Mouse (Mus musculus): Measurements from ENCODE around the gene Snx7. TPM values are rescaled to one million over a fixed set of nuclear protein-coding genes. Genes with fewer than 3 reads are reported as not detected.
A peak's percentile ranks its signal among the peaks of the same experiment; 100 is the strongest.

Gene Snx7
- polyA plus RNA-seq (2015; fragmentation: Nextera tagmentation; extraction: Ambion mirVana), result 75.0 and 81.1 TPM in 2 replicates

DNA sequence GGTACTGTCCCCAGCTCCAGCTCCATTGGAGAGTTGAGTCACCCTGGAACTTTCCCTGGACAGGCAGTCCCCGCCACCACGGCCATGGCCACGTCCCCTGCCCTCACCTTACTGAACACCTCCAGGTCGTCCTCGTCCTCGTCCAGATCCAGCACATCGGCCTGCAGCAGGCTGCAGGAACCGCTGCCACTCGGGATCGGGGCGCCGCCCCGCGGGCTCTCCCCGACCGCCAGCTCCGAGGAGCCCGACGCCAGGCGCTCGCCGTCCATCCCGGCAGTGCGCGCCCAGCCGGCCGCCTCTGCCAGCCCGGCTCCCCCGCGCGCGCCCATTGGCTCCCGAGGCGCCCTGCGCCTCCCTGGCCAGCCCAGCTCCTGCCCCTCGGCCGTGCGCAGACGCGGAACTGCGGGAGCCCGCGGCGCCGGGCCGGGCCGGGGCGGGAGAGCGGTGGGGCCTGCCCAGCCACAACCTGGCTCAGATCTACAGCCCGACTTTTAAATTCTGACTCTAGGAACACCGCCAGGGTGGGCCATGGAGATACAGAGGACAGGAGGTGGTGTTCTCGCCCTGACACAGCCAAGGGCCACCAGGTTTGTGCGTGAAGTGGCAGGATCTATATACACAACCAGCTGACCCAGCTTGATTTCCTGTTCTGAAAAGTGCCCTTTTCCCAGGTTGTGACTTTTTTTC is at the start of gene Snx7:
Gene Snx7, minus strand, starts transcription at position 300 of the 687 bp plus-strand sequence.
- ATAC-seq, result peak; percentile 97
- Histone ChIP-seq H3K4me1 (replicated peaks) (no peaks in the 10 kb centered on the region), H3K27me3 (replicated peaks) (no peaks in the 10 kb centered on the region), H3K4me2 (replicated peaks) (peak within 1 kb of the TSS; percentile 73), H3K9ac (peak within 1 kb of the TSS; percentile 74), H3K9me3 (no peaks in the 10 kb centered on the region), H3K36me3 (no peaks in the 10 kb centered on the region), H3K27ac (peak within 1 kb of the TSS; percentile 86), H3K4me3 (replicated peaks) (peak within 1 kb of the TSS; percentile 71)
- WGBS, result 0% methylated on average over 53 of the region's 53 CpGs

- ATAC-seq, result no peak
Measured at GRCm38 (mm10) chr3:117915420-117915819, 46.7 kb upstream of the Snx7 start.

GRCm38 (mm10) chr3:117893736-117894135 is 25.0 kb upstream of the Snx7 start:
- H3K4me1 ChIP-seq (replicated peaks), result no peaks in the 10 kb centered on the region
- no peak for ATAC-seq
- no peak overlapping the region for H3K4me3 ChIP-seq (replicated peaks)
- H3K4me2 ChIP-seq (replicated peaks), result no peak overlapping the region
- H3K36me3 ChIP-seq, result no peaks in the 10 kb centered on the region
- H3K27ac ChIP-seq, result no peak overlapping the region
- no peaks in the 10 kb centered on the region for H3K27me3 ChIP-seq (replicated peaks)
- no peak overlapping the region for H3K9ac ChIP-seq
- no peaks in the 10 kb centered on the region for H3K9me3 ChIP-seq
- 69% methylated on average over 2 of the region's 2 CpGs for WGBS

More at GRCm38 (mm10) chr3:117915420-117915819, 46.7 kb upstream of the Snx7 start:
- 49% methylated on average over 3 of the region's 3 CpGs for whole genome bisulfite sequencing
- Histone ChIP-seq H3K4me3 (replicated peaks) (no peak overlapping the region), H3K36me3 (no peaks in the 10 kb centered on the region), H3K9ac (no peak overlapping the region), H3K4me2 (replicated peaks) (no peak overlapping the region), H3K27me3 (replicated peaks) (no peaks in the 10 kb centered on the region), H3K27ac (no peak overlapping the region), H3K4me1 (replicated peaks) (no peaks in the 10 kb centered on the region), H3K9me3 (no peaks in the 10 kb centered on the region)

DNA sequence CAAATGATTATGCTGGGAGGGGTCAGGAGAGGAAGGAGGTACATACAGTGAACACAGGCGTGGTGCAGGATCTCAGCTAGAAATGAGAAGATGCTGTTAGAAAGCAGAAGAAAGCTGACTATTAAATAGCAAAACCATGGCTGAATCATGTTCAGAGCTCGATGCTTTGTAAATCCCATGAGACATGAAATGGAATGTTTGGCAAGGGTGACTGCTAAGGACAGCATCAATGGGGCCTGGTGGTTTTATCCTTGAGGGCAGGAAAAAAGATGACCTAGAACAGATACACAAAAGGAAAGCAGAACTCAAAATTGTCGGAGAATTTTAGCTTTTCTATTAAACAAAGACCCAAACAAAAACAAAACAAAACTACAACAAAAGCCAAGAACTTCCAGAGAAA is 6.7 kb upstream of the Snx7 start:
- no peak for ATAC-seq
- Histone ChIP-seq H3K9ac (no peak overlapping the region), H3K4me3 (replicated peaks) (no peak overlapping the region), H3K4me2 (replicated peaks) (no peak overlapping the region), H3K27ac (no peak overlapping the region), H3K4me1 (replicated peaks) (no peaks in the 10 kb centered on the region), H3K36me3 (no peaks in the 10 kb centered on the region), H3K27me3 (replicated peaks) (no peaks in the 10 kb centered on the region), H3K9me3 (no peaks in the 10 kb centered on the region)
- WGBS, result 78% methylated on average over 3 of the region's 3 CpGs

DNA sequence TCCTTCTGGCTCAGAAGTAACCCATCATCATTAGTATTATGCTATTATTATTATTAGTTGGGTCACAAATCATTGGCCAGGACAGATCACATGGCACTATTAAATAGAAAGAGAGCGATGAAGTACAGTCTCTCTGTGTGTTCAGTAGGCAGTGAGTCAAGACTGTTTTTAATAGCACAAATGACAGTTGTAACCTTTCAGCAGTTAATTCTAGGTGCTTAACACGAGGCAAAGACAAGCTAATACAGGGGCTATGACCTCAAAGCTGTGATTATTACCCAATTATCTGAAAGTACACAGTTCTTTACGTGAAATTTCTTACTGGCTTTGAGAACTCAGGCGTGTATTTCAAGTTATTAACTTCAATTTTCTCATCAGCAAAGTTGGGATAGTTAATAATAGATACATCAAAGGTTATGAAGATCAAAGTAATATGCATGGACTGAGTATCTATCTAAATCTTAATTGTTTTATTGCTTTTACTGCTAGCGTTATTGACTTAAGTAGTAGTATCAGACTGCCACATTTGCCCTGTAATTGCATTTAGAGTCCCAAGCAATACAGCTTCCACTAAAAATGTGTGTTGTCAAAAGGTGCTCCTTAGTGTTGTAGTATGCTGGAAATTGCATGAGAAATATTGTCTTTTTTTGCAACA is 4.6 kb upstream of the Snx7 start:
- no peaks in the 10 kb centered on the region for H3K9me3 ChIP-seq
- no peak overlapping the region for H3K27ac ChIP-seq
- WGBS, result 53% methylated on average over 5 of the region's 5 CpGs
- H3K4me1 ChIP-seq (replicated peaks), result no peaks in the 10 kb centered on the region
- H3K4me2 ChIP-seq (replicated peaks), result no peak overlapping the region
- H3K36me3 ChIP-seq, result no peaks in the 10 kb centered on the region
- no peak overlapping the region for H3K4me3 ChIP-seq (replicated peaks)
- no peak overlapping the region for H3K9ac ChIP-seq
- H3K27me3 ChIP-seq (replicated peaks), result no peaks in the 10 kb centered on the region
- ATAC-seq, result peak; percentile 56

DNA sequence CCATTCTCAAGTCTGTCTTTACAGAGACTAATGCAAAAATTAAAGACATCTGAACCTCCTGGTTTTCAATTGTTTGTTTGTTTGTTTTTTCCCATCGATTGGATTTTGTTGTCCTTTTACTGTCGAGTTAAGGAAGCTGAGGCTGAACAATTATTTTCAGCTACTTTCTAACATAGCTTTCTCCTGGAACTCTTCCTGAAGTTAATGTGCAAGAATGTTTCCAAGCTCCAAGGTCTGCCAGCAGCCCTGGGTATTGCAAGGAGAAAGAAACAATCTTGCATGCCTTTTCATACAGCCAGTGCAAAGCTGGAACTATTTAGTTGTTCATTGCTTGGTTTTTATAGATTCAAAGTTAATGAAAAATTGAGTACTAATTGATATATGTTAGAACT is 584 bp upstream of the Snx7 start:
- no peak for ATAC-seq
- Histone ChIP-seq H3K27me3 (replicated peaks) (no peaks in the 10 kb centered on the region), H3K4me3 (replicated peaks) (peak overlapping the region; percentile 71), H3K4me2 (replicated peaks) (peak overlapping the region; percentile 73), H3K4me1 (replicated peaks) (no peaks in the 10 kb centered on the region), H3K9me3 (no peaks in the 10 kb centered on the region), H3K27ac (peak overlapping the region; percentile 86), H3K36me3 (no peaks in the 10 kb centered on the region), H3K9ac (peak overlapping the region; percentile 74)
- WGBS, result 5% methylated on average over 2 of the region's 2 CpGs

GRCm38 (mm10) chr3:117868091-117868490 is 645 bp downstream of the Snx7 start:
- H3K36me3 ChIP-seq, result no peaks in the 10 kb centered on the region
- H3K4me2 ChIP-seq (replicated peaks), result peak overlapping the region; percentile 73
- no peaks in the 10 kb centered on the region for H3K9me3 ChIP-seq
- no peak overlapping the region; the same call in 1 of the 2 replicates for H3K27ac ChIP-seq
- H3K4me3 ChIP-seq (replicated peaks), result peak overlapping the region; percentile 71
- 53% methylated on average over 2 of the region's 2 CpGs for WGBS
- H3K27me3 ChIP-seq (replicated peaks), result no peaks in the 10 kb centered on the region
- ATAC-seq, result peak; percentile 42; the same call in 1 of the 2 replicates
- H3K4me1 ChIP-seq (replicated peaks), result no peaks in the 10 kb centered on the region
- H3K9ac ChIP-seq, result no peak overlapping the region

GRCm38 (mm10) chr3:117866696-117867407 is 1.9 kb downstream of the Snx7 start:
- Histone ChIP-seq H3K9ac (no peak overlapping the region), H3K4me3 (replicated peaks) (no peak overlapping the region), H3K36me3 (no peaks in the 10 kb centered on the region), H3K9me3 (no peaks in the 10 kb centered on the region), H3K27ac (no peak overlapping the region), H3K4me1 (replicated peaks) (no peaks in the 10 kb centered on the region), H3K27me3 (replicated peaks) (no peaks in the 10 kb centered on the region), H3K4me2 (replicated peaks) (peak overlapping the region; percentile 73)
- WGBS, result 58% methylated on average over 12 of the region's 12 CpGs
- ATAC-seq, result no peak

DNA sequence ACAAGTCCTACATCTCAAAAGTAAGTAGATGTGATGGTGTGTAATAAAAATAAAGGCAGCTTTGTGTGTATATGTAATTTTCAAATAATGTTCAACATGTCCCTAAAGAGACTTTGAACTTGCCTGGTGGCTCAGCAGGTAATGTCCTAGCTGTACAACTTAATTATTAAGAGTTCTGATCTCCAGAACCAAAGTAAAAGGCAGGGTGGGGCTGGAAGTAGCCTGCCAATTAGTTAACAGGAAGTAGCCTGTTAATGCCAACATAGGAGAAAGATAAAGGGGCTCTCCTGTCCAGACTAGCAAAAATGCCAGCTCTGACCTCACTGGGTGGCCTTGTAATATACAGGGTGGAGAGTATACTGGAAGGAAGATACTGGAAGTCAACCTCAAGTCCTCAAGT is 3.1 kb downstream of the Snx7 start:
- Histone ChIP-seq H3K9me3 (no peaks in the 10 kb centered on the region), H3K36me3 (no peaks in the 10 kb centered on the region), H3K4me1 (replicated peaks) (no peaks in the 10 kb centered on the region), H3K4me2 (replicated peaks) (no peak overlapping the region; the same call in 1 of the 2 replicates), H3K4me3 (replicated peaks) (no peak overlapping the region), H3K9ac (no peak overlapping the region), H3K27me3 (replicated peaks) (no peaks in the 10 kb centered on the region), H3K27ac (no peak overlapping the region)
- no peak for ATAC-seq

GRCm38 (mm10) chr3:117862951-117863350 is 5.8 kb downstream of the Snx7 start:
- no peaks in the 10 kb centered on the region for H3K27me3 ChIP-seq (replicated peaks)
- no peaks in the 10 kb centered on the region; the same call in 1 of the 2 replicates for H3K9me3 ChIP-seq
- H3K9ac ChIP-seq, result no peak overlapping the region
- H3K27ac ChIP-seq, result no peak overlapping the region
- 57% methylated on average over 2 of the region's 2 CpGs for WGBS
- H3K36me3 ChIP-seq, result peaks cover 8% of the 10 kb centered on the region
- no peaks in the 10 kb centered on the region for H3K4me1 ChIP-seq (replicated peaks)
- ATAC-seq, result no peak
- no peak overlapping the region for H3K4me2 ChIP-seq (replicated peaks)
- no peak overlapping the region for H3K4me3 ChIP-seq (replicated peaks)

GRCm38 (mm10) chr3:117861977-117862434 is 6.7 kb downstream of the Snx7 start:
- 64% methylated on average over 6 of the region's 6 CpGs for WGBS
- peaks cover 8% of the 10 kb centered on the region for H3K36me3 ChIP-seq
- no peak overlapping the region for H3K9ac ChIP-seq
- H3K4me3 ChIP-seq (replicated peaks), result no peak overlapping the region
- no peaks in the 10 kb centered on the region for H3K4me1 ChIP-seq (replicated peaks)
- H3K4me2 ChIP-seq (replicated peaks), result no peak overlapping the region
- no peak overlapping the region for H3K27ac ChIP-seq
- no peaks in the 10 kb centered on the region; the same call in 1 of the 2 replicates for H3K9me3 ChIP-seq
- H3K27me3 ChIP-seq (replicated peaks), result no peaks in the 10 kb centered on the region
- ATAC-seq, result peak; percentile 72

- 84% methylated on average over 3 of the region's 3 CpGs for WGBS
- H3K9me3 ChIP-seq, result no peaks in the 10 kb centered on the region; the same call in 1 of the 2 replicates
- no peaks in the 10 kb centered on the region for H3K4me1 ChIP-seq (replicated peaks)
- H3K36me3 ChIP-seq, result peaks cover 8% of the 10 kb centered on the region
- no peak overlapping the region for H3K9ac ChIP-seq
- H3K4me3 ChIP-seq (replicated peaks), result no peak overlapping the region
- ATAC-seq, result no peak
- H3K4me2 ChIP-seq (replicated peaks), result no peak overlapping the region
- no peaks in the 10 kb centered on the region for H3K27me3 ChIP-seq (replicated peaks)
- no peak overlapping the region for H3K27ac ChIP-seq
Measured at GRCm38 (mm10) chr3:117858996-117859395, 9.7 kb downstream of the Snx7 start.

All from intestine, embryonic 15.5 days (tissue).